Mouse (Mus musculus): ENCODE measurements around the gene Arpc1a.
"Not testable (repeated sequence)": the region's sequence is repeated elsewhere in the genome, so short reads cannot be mapped to it uniquely, and the experiment has no call there.

Gene Arpc1a

DNA sequence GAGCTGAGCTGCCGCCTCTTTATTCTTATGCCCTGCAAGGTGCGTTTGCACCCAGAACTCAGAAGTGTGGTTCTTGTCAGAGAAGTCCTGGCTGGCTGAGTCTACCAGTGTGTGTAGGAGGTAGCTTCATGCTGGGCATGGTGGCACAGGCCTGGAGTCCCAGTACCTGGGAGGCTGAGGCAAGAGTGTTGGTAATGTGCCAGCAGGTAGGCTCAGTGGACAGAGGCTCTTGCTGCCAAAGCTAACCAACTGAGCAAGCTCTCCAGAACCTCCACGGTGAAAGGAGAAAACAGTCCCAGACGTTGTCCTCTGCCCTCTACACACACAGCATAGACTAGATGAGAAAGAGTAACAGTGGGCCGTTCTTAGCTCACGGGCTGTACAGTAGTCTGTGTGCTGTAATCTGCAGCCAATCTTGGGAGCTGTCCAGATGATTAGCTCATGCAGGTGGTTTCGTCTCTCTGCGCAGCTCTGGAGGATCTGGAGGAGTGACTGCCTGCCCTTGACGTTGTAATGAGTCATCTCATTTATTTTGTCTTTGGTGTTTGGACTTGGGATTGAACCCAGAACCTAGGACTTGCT, 22.2 kb downstream of the Arpc1a start:
- DNase-seq (ENCODE audit: low read depth), result no peak

DNA sequence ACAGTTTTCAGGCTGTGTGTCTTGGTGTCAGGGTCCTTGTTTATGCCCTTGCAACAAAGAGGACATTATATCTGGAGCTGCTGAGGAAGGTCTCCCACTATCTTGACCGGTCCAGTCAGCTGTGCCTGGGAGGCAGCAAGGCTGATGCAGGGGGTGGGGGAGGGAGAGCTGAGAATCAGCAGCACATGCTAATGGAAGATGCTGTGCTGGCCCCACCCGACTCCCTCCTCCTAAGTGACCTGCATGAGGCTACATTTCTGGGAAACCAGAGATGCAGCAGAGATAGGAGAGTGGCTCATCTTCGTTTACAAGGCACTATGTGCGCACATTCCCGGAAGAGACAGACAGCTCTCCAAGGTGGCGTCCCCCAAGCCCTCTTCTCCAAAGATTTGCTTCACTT, 26.8 kb downstream of the Arpc1a start:
- no peak for DNase-seq (ENCODE audit: low read depth)

DNA sequence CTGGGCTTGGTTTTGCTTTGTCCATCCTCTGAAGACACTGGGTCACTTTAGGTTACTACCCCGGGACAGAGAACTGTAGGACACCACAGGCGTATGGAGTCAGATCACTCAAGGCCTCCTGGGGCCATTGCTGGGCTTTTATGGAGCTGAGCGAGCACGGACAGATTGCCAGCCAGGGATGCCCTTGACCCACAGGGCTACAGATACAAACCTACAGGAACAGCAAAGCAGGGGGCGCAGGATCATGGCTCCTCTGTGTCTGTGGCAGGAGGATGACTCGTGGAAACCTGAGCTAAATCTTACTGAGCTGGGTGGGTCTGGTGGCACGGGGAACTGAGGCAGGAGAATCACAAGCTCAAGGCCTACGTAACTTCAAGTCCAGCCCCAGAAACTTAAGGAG, 28.9 kb downstream of the Arpc1a start:
- no peak for DNase-seq (ENCODE audit: low read depth)

DNA sequence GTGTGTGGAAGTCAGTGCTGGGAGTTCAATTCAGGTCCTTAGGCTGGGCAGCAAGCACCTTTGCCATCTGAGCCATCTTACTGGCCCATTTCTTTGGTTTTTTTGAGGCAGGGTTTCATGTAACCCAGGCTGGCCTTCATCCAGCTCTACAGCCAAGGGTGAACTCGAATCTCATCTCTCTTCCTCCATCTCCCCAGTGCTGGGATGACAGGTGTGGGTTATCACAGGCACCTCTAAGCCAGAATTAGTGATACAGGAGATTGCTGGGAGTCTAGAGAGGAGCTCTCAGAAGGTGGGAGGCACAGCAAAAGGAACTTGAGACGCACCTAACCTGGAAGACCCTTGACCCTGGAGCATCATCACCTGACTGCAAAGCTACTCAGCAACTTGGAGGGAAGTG, 29.8 kb downstream of the Arpc1a start:
- peak; percentile 47 for DNase-seq (ENCODE audit: low read depth)

DNA sequence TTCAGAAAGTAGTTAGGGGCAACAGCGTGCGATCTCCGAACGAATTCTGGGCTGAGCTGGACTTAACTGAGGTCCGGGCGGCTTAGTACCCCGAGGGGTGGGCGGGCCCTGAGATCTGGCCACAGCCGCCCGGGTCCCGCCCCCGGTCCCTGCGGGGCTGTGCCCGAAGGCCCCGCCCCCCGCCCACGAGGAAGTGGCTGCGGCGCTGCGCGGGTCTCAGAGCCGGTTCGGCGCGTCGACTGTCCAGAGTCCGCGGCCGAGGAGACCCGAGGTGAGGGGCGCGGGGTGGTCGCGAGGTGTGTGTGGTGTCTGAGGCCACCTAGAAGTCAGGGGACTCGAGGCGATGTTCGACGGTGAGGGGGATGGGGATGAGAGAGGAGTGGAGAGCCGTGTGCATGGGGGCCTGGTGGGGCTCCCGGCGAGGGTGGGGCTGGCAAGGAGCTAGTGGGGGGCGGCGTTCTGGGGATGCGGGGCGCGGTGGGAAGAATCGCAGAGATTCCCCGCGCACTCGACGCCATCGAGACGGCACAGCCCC, 30.5 kb downstream of the Arpc1a start, which contains the start of gene Arpc1b:
Arpc1b (plus strand) TSS at position 145 of the 535 bp plus-strand sequence.
- peak; percentile 91 for DNase-seq (ENCODE audit: low read depth)

DNA sequence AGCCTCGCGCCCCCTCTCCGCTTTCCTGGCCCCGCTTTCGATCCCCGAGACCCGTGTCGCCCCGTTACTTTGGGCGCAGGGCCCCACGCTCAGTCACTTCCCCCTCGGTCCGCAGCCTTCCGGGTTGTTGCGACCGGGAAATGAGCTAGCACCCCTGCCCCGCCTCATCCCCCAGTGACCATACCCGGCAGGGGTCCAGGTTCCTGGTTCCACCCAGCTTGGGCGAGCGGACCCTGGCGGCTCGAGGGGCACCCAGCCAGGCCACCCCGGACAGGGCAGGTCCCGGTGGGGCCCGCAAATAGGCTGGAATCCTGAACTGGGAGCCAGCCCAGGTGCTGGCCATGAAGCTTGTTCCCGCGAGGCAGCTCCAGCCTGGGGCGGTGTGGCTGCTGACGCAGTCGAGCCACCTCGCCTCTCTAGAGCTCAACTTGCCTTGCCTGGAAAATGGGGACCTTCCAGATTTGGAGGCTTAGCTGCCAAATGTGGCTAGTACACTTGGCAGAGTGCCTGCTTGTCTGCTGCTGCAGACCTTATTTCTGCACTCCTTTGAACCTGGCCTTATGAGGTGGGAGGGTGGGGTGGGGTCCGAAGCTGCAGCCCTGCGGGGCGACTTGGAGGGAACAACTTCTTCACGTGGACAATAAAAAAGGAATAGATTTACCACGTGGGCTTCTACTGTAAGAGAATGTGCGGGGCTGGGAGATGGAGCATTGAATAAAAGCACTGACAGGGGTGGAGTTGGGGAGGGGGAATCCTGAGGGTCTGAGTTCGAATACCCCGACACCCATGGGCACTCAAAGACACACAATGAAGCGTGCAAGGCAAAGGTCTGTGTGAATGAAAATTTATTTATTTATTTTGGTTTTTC, 31.2 kb downstream of the Arpc1a start:
- peak; percentile 80 for DNase-seq (ENCODE audit: low read depth)

DNA sequence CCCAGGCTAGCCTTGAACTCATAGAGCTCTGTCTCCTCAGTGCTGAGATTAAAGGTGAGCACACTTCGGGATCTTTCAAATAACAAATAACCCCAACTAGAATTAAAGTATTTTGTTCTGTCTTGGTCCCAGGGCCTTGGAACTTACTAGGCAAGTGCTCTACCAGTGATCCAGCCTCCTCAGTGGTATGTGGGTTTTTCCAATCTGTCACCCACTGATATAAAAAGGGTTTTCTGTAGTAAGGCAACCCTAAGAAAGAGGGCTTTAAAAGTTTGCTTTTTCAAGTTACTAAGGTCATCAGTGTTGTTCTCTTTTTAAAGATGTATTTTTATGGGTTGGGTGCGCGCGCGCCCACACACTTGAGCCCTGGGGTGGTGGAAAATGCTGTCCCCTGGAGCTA, 32.1 kb downstream of the Arpc1a start:
- DNase-seq (ENCODE audit: low read depth), result no peak

DNA sequence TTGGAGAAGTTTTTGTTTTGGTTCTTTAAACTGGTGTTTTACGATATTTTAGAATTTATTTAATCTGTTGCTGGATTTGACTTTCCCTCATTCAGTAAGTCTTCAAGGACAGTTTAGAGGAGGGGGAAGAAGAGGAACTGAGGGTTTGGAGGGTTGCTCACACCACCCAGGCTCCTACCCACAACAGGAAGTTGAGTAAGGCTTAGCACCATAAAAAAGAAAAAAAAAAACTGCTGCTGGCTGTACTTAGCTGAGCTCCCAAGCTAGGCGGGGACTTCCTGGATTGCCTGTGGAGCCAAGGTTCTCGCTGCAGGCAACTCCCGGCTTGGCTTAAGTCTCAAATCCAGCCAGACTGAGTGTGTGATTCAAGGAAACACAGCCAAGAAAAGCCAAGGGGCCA, 32.7 kb downstream of the Arpc1a start:
- peak; percentile 92 for DNase-seq (ENCODE audit: low read depth)

DNA sequence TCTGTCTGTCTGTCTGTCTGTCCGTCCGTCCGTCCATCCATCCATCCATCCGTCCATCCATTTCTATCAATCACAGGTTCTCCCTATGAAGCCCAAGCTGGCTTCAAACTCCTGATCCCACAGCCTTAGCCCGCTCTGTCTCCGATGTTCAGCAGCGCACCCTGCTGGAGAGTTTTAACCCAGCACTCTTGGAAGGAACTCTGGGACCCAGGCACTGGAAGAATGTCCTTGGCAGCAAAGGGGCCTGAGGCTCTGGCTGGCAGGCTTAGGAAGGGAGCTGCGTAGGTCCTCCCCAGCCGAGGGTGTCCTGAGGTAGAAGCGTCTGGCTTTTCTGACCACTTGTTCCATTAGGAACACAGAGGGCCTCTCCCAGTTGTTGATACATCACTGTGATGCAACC, 33.3 kb downstream of the Arpc1a start:
- peak; percentile 87 for DNase-seq (ENCODE audit: low read depth)

DNA sequence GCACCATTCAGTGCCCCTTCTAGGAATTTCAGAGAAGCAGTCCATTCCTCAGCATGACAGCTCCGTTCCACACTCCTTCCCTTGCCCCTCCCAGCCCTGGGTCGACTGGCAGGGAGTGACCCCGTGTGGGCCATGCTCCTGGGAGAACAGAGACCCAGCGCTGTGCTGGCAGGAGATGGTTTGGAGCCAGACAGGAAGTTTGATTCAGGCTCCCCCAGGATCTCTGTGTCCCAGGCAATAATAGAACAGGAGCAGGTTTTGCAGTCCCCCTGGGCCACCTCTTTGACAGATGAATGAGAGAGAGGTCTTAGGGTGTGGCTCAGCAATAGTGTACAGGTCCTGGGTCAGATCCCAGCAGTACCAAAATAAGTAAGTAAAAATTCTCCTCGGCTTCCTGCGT, 34.4 kb downstream of the Arpc1a start:
- no peak for DNase-seq (ENCODE audit: low read depth)

DNA sequence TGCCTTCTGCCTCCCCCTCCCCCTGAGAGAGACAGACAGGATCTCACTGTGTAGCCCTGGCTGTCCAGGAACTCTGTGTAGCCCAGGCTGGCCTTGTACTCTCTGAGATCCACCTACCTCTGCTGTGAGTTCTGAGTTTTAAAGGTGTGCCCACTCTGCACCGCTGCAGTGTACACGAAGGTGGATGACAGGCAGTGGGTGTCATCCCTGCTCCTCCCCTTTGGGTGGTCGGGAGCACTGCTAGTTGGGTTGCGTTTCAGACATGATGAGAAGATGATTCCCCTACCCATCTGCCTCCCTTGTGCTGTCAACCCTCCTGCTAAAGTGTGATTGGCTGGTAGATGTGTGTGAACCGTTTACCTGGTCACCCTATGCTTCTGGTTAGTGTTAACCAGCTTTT, 34.8 kb downstream of the Arpc1a start:
- no peak for DNase-seq (ENCODE audit: low read depth)

DNA sequence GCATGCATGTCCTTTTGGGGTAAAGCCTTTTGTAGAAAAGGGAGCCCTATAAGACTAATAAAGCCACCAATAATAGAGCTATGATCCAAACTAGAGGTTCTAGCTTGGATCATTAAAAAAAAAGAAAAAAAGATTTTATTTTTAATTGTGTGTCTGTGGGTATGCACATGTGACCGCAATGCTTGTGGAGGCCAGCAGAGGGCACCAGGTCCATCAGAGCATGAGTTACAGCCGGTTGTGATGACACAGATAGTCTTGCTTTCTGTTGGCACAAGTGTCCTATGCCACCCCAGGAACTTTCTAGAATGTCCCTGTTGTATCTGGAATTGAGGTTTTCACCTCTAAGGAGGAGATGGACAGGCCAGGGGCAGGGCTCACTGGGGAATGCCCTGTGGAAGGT, 35.8 kb downstream of the Arpc1a start:
- peak; percentile 39 for DNase-seq (ENCODE audit: low read depth)

DNA sequence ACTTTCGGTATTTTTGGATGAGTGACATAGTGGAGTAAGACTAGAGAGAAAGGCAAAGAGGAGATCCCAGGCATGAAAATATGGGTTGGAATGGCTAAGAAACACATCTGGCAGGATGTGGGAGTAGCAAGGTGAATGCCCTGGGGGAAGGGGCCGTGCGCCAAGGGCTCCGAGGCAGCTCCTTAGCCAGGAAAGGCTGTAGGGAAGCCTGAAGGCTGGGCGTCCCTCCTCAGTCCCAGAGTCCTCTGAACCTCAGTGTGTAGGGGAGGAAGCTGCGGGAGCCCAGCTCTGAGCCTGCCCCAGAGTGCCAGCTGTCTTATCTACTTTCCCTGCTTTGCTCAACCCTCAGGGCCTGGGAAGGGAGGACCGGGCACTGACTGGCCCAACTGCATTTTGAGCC, 37.3 kb downstream of the Arpc1a start:
- DNase-seq (ENCODE audit: low read depth), result no peak

DNA sequence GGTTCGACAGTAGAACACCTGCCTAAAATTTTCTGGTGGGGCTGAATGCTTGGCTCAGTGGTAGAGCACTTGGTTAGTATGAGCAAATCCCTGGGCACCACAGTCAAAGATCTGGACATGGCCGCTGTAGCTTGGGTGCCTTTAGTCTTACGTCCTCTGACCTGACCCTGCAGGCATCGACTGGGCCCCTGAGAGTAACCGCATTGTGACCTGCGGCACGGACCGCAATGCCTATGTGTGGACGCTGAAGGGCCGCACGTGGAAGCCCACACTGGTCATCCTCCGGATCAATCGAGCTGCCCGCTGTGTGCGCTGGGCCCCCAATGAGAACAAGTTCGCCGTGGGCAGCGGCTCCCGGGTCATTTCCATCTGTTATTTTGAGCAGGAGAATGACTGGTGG, 39.8 kb downstream of the Arpc1a start:
- DNase-seq (ENCODE audit: low read depth), result no peak

DNA sequence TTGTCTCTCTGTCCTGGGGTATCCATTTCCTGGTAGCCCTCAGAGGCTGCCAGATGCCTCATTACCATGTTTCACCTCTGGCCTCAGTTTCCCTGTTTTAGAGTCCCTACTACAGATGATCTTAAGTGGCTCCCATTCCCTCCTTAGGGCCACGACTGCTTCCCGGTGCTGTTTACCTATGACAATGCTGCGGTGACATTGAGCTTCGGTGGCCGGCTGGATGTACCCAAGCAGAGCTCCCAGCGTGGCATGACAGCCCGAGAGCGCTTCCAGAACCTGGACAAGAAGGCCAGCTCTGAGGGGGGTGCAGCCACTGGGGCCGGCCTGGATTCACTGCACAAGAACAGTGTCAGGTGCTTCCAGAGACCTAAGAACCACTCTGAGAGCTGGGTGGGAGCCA, 43.0 kb downstream of the Arpc1a start:
- DNase-seq (ENCODE audit: low read depth), result no peak

DNA sequence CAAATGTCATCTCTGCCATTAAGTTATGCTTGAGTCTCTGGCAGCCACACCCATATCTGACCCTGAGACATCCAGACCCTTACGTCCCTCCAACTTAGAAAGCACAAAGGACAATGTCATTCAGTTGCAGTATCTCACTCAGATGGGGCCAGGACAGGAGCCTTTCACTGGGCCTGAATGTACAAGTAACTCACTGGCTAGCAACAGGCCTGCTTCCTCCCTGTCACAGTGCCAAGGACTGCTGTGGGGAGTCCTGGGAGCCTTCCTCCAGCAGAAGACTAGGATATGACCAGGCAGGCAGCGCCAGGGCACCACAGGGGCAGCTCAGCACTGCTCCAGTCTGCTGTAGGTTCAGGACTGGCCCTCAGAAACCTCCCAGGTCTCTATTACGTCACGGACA, 45.5 kb downstream of the Arpc1a start:
- DNase-seq (ENCODE audit: low read depth), result peak; percentile 60

DNA sequence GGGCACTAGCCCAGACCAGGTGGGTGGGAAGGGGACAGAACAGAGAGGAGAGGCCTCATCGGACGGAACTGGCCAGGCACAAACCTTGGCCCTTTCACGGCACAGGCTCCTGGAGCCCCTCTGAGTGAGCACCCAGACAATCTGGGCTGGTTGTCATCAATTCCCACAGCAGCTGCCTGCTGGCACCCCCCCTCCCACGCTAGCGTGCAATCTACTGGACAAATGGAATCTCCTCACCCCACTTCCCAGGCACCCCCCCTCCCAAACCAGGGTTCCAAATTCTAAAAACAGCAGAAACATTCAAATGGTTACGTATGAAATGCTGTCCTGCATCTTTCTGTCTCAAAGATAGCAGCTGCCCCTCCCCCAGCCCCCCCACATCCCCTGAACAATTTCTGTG, 46.1 kb downstream of the Arpc1a start:
- DNase-seq (ENCODE audit: low read depth), result not testable (repeated sequence)

DNA sequence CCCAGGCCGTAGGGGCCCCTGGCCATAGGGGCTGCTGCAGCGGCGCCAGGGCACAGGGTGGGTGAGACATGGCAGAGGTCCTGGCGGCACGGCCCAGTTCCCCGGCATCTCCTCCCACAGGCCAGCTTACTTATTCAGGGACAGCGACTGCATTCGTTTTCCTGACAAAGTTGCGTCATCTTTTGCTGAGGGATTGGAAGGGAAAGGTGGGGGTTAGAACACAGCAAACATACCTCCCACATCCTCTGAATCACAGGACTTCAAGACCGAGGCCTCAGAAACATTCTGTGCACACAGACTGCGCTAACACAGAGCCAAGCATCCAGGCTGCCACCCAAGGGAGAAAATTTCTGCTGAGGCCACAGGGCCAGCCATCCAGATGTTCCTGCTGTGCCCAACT, 46.6 kb downstream of the Arpc1a start:
- peak; percentile 81 for DNase-seq (ENCODE audit: low read depth)

DNA sequence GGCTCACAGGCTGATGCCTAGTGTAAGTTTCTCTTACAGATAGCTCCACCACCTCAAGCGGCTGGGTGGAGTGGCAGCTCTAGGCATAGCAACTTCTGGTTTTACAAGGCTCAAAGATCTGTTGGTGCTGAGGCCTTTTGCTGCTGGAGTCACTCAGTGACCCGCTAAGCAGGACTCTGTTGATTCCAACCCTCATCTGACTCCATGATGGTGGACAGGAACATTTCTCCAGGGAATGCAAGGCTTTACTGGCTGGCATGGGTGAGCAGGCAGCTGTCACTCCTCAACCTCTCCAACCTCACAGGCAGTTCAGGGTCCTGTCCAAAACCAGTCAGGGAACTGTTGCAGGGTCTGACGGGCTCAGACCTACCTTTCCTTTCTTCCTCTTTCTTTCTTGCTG, 47.4 kb downstream of the Arpc1a start:
- DNase-seq (ENCODE audit: low read depth), result no peak

DNA sequence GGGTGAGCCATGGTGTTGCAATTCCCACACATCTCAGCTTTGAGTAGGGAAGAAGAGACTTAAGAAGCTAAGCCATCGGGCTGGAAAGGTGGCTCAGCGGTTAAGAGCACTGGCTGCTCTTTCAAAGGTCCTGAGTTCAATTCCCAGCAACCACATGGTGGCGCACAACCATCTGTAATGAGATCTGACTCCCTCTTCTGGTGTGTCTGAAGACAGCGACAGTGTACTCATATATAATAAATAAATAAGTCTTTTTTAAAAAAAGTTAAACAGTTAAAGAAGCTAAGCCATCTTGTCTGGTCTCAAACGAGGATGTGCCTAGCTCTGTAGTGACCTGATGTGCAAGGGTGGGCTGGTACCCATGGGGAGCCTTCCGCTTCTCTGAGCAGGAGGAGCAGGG, 49.6 kb downstream of the Arpc1a start:
- not testable (repeated sequence) for DNase-seq (ENCODE audit: low read depth)

DNA sequence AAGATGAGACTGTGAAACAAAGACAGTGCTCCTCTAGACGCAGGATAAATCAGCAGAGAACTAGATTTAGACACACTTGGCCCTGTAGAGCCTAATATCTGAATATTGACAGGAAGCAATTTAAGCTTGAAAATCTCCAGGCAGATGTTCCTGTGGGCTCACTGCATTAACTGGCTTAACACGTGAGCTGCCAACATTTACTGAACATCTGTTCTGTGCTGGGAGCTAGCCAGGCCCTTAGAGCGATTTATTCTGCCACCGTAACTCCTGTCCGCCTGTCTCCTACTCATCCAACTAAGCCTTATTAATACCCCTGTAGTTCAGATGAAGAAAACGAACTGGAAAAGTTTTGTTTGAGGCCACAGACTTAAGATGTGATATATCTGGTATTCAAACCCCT, 55.2 kb downstream of the Arpc1a start:
- peak; percentile 74 for DNase-seq (ENCODE audit: low read depth)

DNA sequence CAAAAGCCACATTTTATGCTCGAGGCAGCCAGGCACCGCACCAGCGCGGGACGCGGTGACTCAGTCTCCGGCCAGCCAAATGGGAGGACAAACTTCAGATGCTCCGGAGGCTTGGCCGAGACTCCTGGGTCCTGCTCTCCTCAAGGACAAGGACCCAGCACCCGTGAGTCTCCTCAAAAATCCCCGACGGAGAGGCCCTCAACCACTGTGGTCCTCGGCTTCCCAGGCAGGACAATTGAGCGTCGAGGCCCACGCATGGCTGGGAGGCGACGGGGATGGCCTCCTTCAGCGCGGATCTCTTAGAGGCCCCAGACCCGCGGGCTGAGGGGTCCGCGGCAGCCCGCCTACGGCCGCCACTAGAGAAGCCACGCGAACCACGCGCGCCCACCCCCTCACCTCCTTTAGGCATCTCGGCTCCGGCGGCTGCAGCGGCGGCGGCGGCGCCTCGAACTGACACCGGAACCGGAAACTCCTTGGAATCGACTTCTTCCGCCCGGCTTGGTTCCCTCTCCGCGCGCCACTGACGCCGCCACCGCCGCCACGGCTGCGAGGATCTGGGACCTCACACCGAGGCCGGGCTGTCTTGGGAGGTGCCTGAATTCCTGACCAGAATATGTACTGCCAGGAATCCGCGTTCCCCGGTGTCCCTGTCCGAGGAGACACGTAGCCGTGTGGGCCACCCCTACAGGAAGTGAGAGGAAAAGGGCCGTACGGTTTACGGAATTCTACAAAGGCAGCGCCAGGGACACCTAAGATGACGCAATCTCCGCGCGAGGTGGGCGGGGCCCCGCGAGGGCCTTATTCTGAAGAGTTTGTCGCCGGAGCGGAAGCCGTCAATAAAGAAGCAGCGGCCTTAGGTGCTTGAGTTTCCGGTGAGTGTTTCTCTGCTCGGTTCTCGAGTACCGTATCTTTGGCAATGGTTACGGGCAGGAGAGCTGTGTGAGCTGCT, 56.2 kb downstream of the Arpc1a start, which contains the start of the genes Pdap1 and Bud31:
Pdap1 (minus strand) TSS at position 668 of the 949 bp plus-strand sequence.
Bud31 (plus strand) TSS at position 792 of the 949 bp plus-strand sequence.
- DNase-seq (ENCODE audit: low read depth), result peak; percentile 95

Data from NIH3T3 (cell line).